Mouse (Mus musculus): ENCODE results near the gene Slc12a7. TPM values are rescaled to one million over a fixed set of nuclear protein-coding genes. Genes with fewer than 3 reads are reported as not detected.

Gene Slc12a7
- polyA plus RNA-seq (2015; fragmentation: Nextera tagmentation; extraction: Ambion mirVana): 14.7 and 16.1 TPM in 2 replicates

GRCm38 (mm10) chr13:73732742-73733700 lies at the start of gene Slc12a7:
TSS of gene Slc12a7 (plus strand) at chr13:73733094.
- DNase-seq (ENCODE audit: low spot score): no peak
- Histone ChIP-seq H3K4me3 (replicated peaks; ENCODE audit: low read depth, low read length) (peak within 1 kb of the TSS; percentile 25), H3K9ac (ENCODE audit: low read depth, low read length) (peak within 1 kb of the TSS; percentile 28; the same call in 1 of the 2 replicates), H3K27me3 (ENCODE audit: insufficient read depth, low read length) (no peaks in the 10 kb centered on the region), H3K4me2 (ENCODE audit: low read length) (peak within 1 kb of the TSS; percentile 70), H3K27ac (no peak within 1 kb of the TSS), H3K9me3 (replicated peaks; ENCODE audit: low read length) (no peaks in the 10 kb centered on the region), H3K4me1 (replicated peaks; ENCODE audit: insufficient read depth, low read length) (0 out of 2 replicates have a peak, but pooled peaks cover 8% of the 10 kb centered on the region), H3K36me3 (ENCODE audit: insufficient read depth, low read length) (no peaks in the 10 kb centered on the region)
- TF ChIP-seq CTCF (IDR thresholded peaks at IDR 0.05; ENCODE audit: low read depth): no peak
- 4% methylated on average over 48 of the region's 48 CpGs for WGBS
- ATAC-seq (replicated peaks; ENCODE audit: low FRiP score, low read depth): 0 out of 2 replicates have a peak, but pooled peaks have one; percentile 43

GRCm38 (mm10) chr13:73683682-73684081 lies 49.2 kb upstream of the Slc12a7 start:
- TF ChIP-seq CTCF (IDR thresholded peaks at IDR 0.05; ENCODE audit: low read depth): no peak
- no peak for DNase-seq (ENCODE audit: low spot score)
- 86% methylated on average over 11 of the region's 11 CpGs for WGBS
- no peak for ATAC-seq (replicated peaks; ENCODE audit: low FRiP score, low read depth)
- no peak overlapping the region for H3K4me3 ChIP-seq (replicated peaks; ENCODE audit: low read depth, low read length)
- no peaks in the 10 kb centered on the region for H3K9me3 ChIP-seq (replicated peaks; ENCODE audit: low read length)
- no peak overlapping the region for H3K4me2 ChIP-seq (ENCODE audit: low read length)
- no peak overlapping the region for H3K27ac ChIP-seq
- no peaks in the 10 kb centered on the region for H3K36me3 ChIP-seq (ENCODE audit: insufficient read depth, low read length)
- no peak overlapping the region for H3K9ac ChIP-seq (ENCODE audit: low read depth, low read length)
- no peaks in the 10 kb centered on the region for H3K4me1 ChIP-seq (replicated peaks; ENCODE audit: insufficient read depth, low read length)
- no peaks in the 10 kb centered on the region for H3K27me3 ChIP-seq (ENCODE audit: insufficient read depth, low read length)

GRCm38 (mm10) chr13:73684412-73684811 lies 48.5 kb upstream of the Slc12a7 start:
- Histone ChIP-seq H3K27ac (no peak overlapping the region), H3K4me3 (replicated peaks; ENCODE audit: low read depth, low read length) (no peak overlapping the region), H3K9me3 (replicated peaks; ENCODE audit: low read length) (no peaks in the 10 kb centered on the region), H3K27me3 (ENCODE audit: insufficient read depth, low read length) (no peaks in the 10 kb centered on the region), H3K4me2 (ENCODE audit: low read length) (no peak overlapping the region), H3K36me3 (ENCODE audit: insufficient read depth, low read length) (no peaks in the 10 kb centered on the region), H3K9ac (ENCODE audit: low read depth, low read length) (no peak overlapping the region), H3K4me1 (replicated peaks; ENCODE audit: insufficient read depth, low read length) (no peaks in the 10 kb centered on the region)
- no peak for TF ChIP-seq CTCF (IDR thresholded peaks at IDR 0.05; ENCODE audit: low read depth)
- no peak for DNase-seq (ENCODE audit: low spot score)
- no peak for ATAC-seq (replicated peaks; ENCODE audit: low FRiP score, low read depth)
- 66% methylated on average over 1 of the region's 1 CpGs for WGBS

- Histone ChIP-seq H3K27me3 (ENCODE audit: insufficient read depth, low read length) (no peaks in the 10 kb centered on the region), H3K36me3 (ENCODE audit: insufficient read depth, low read length) (no peaks in the 10 kb centered on the region), H3K9ac (ENCODE audit: low read depth, low read length) (no peak overlapping the region), H3K4me2 (ENCODE audit: low read length) (no peak overlapping the region), H3K4me1 (replicated peaks; ENCODE audit: insufficient read depth, low read length) (no peaks in the 10 kb centered on the region), H3K4me3 (replicated peaks; ENCODE audit: low read depth, low read length) (no peak overlapping the region), H3K9me3 (replicated peaks; ENCODE audit: low read length) (no peaks in the 10 kb centered on the region), H3K27ac (no peak overlapping the region)
- TF ChIP-seq CTCF (IDR thresholded peaks at IDR 0.05; ENCODE audit: low read depth): no peak
- DNase-seq (ENCODE audit: low spot score) (no peak), ATAC-seq (replicated peaks; ENCODE audit: low FRiP score, low read depth) (no peak)
- 75% methylated on average over 6 of the region's 6 CpGs for WGBS
Measured at GRCm38 (mm10) chr13:73685502-73685901, 47.4 kb upstream of the Slc12a7 start.

- TF ChIP-seq CTCF (IDR thresholded peaks at IDR 0.05; ENCODE audit: low read depth): no peak
- no peak for DNase-seq (ENCODE audit: low spot score)
- 37% methylated on average over 3 of the region's 3 CpGs for WGBS
- no peak overlapping the region for H3K9ac ChIP-seq (ENCODE audit: low read depth, low read length)
- no peak overlapping the region for H3K27ac ChIP-seq
- ATAC-seq (replicated peaks; ENCODE audit: low FRiP score, low read depth): no peak
- no peak overlapping the region for H3K4me2 ChIP-seq (ENCODE audit: low read length)
- 0 out of 2 replicates have a peak, but pooled peaks cover 5% of the 10 kb centered on the region for H3K4me1 ChIP-seq (replicated peaks; ENCODE audit: insufficient read depth, low read length)
- no peaks in the 10 kb centered on the region for H3K9me3 ChIP-seq (replicated peaks; ENCODE audit: low read length)
- H3K4me3 ChIP-seq (replicated peaks; ENCODE audit: low read depth, low read length): no peak overlapping the region
- no peaks in the 10 kb centered on the region for H3K27me3 ChIP-seq (ENCODE audit: insufficient read depth, low read length)
- no peaks in the 10 kb centered on the region for H3K36me3 ChIP-seq (ENCODE audit: insufficient read depth, low read length)
Measured at GRCm38 (mm10) chr13:73687601-73688000, 45.3 kb upstream of the Slc12a7 start.

GRCm38 (mm10) chr13:73688934-73689333 lies 44.0 kb upstream of the Slc12a7 start:
- Histone ChIP-seq H3K36me3 (ENCODE audit: insufficient read depth, low read length) (no peaks in the 10 kb centered on the region), H3K27me3 (ENCODE audit: insufficient read depth, low read length) (no peaks in the 10 kb centered on the region), H3K9me3 (replicated peaks; ENCODE audit: low read length) (no peaks in the 10 kb centered on the region), H3K4me3 (replicated peaks; ENCODE audit: low read depth, low read length) (no peak overlapping the region), H3K4me2 (ENCODE audit: low read length) (no peak overlapping the region), H3K4me1 (replicated peaks; ENCODE audit: insufficient read depth, low read length) (0 out of 2 replicates have a peak, but pooled peaks cover 5% of the 10 kb centered on the region), H3K9ac (ENCODE audit: low read depth, low read length) (no peak overlapping the region), H3K27ac (no peak overlapping the region)
- DNase-seq (ENCODE audit: low spot score) (no peak), ATAC-seq (replicated peaks; ENCODE audit: low FRiP score, low read depth) (no peak)
- TF ChIP-seq CTCF (IDR thresholded peaks at IDR 0.05; ENCODE audit: low read depth): no peak
- WGBS: 74% methylated on average over 4 of the region's 4 CpGs
